Mouse (Mus musculus) large intestine, adult 2 months (tissue): ENCODE measurements around the gene Knstrn. TPM values are rescaled to one million over a fixed set of nuclear protein-coding genes. Genes with fewer than 3 reads are reported as not detected.

Source experiments
- DNase-seq: peaks from one replicate; pipeline ENCODE4 v3.0.0-alpha.2; 2012; ENCODE audit warnings: low read depth, low spot score
- WGBS: fragments of 180-500 bp; shearing (Covaris S2); methylation state at CpG from one replicate; pipeline ENCODE4 v1.1.7; 2018; 5-methylcytosine and 5-hydroxymethylcytosine counted together
- polyA plus RNA-seq: library from polyadenylated mRNA; depleted of rRNA; stranded (reverse); fragments of >200 nt; gene quantifications from 2 replicates; pipeline ENCODE4 v1.2.3, GENCODE M21; 2012; rRNA removed

Knstrn gene
- polyA plus RNA-seq: 11.2 and 15.6 TPM in 2 replicates

- 1% methylated on average over 49 of the region's 49 CpGs for WGBS
Observed at GRCm38 (mm10) chr2:118813981-118814836, at the start of gene Knstrn. Gene Knstrn, plus strand, starts transcription at chr2:118814003.

DNA sequence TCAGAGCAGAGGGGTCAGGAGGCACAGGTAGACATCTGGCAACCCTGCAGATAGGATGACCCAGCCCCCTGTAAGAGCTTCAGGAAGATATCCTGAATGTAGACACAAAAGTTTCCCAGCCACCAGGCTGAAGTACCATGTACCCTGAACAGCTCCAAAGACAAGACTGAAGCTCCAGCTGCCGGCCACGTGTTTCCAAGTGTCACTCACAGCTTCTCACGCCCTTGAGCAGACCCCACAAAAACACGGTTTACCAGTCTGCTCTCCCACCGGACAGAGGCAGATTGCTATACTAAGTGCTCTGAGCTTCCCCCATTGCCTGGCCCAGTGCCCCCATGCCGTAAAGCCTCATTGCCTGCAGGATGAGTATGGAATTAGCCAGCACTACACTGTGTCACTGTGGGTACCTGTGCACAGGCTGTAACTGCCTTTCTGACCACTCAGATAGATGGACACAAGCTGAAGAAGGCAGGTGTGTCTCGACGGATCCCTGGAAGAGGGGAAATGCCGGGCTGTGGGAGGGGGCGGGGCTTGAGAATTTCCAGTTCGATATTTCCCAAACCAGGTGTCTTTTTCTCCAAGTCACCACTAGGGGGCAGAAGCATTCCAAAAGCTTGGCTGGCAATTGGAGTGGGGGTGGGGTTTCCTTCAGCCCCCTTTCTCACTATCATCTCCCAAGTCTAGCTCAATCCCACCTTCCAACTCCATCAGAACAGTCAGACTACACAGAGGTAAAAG lies 49.5 kb upstream of the Knstrn start:
- DNase-seq: no peak
- 32% methylated on average over 11 of the region's 11 CpGs for WGBS

More at GRCm38 (mm10) chr2:118813981-118814836, at the start of gene Knstrn:
- DNase-seq: peak; percentile 81

DNA sequence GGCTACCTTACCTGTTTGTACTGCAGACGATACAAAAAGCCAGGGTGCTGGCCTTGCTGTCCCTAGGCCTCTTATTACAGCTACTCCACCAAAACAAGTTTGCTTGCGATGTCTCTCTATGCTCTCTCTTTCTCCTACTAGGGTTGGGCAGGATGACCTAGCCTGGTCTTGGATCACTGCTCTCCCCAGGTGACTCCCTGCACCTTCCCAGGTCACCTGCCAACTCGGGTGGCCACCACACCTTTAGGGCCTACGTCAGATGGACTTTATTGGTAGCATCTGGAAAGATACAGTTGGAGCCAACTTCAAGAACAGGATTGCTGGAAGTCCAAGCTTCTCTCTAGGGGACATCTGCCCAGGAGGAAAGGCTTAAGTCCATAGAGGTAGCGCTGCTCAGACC lies 48.9 kb upstream of the Knstrn start:
- no peak for DNase-seq
- 45% methylated on average over 5 of the region's 5 CpGs for WGBS

DNA sequence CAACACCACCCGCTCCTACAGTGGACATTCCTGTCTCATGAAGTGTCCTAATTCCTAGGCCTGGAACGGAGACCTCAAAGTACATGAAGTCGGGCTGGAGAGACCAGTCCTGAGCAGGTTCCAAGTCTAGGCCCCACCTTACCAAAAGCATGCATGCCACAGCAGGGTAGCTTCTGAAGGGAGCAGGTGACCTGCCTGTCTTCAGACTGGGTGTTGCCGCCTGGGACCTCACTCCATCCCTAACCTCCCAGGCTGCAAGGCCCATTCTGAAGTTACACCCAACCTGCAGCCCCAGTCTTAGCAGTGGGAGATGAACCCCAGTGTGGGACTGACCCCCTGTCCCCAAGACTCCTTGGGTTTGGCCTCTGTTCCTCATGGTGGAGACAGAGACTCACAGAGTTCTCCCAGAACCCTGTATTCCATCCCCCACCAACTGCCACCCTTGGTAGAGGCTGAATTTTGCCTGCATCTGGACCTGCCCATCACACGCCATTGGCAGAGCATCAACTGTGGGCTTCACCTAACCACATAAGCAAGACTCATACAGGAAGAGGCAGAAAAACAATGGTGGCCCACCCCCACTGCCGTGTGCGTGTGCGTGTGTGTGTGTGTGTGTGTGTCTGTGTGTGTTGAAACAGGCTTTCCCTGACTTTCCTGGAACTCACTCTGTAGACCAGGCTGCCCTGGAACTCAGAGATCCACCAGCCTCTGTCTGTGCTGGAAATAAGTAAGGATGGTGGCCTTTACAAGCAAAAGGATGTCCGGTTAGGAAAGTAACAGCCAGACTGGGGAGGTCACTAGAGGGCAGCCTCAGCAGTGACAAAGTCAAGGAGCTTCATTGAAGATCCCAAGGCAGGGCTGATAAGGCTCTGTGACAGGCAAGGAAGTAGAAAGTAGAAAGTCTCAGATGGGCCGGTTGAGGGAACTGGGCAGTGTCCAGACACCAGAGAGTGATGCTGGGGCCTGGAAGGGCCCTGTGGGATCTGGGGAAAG lies 47.5 kb upstream of the Knstrn start:
- DNase-seq: no peak
- WGBS: 65% methylated on average over 10 of the region's 10 CpGs

GRCm38 (mm10) chr2:118772158-118772874 lies 41.5 kb upstream of the Knstrn start, which contains the start of gene Phgr1:
Gene Phgr1, plus strand, starts transcription at chr2:118772769.
- 50% methylated on average over 6 of the region's 6 CpGs for WGBS
- peak; percentile 95 for DNase-seq

DNA sequence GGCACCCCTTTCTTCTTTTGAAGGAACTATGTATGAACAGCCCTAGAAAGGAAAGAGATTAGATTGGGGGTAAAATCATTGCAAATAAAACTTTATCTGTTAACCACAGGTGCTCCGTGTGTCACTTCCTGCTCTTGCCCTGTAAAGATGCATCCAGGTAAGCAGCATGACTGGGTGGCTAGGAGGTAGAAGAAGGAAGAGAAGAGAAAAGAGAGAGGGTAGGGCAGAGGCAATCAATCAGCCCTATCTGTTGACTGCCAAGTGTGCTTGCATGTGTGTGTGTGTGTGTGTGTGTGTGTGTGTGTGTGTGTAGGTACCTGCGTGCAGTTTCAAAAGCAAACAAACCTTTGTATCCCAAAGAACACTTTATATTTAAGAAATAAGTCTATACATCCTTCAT lies 39.3 kb upstream of the Knstrn start:
- DNase-seq: no peak
- WGBS: 23% methylated on average over 2 of the region's 2 CpGs

DNA sequence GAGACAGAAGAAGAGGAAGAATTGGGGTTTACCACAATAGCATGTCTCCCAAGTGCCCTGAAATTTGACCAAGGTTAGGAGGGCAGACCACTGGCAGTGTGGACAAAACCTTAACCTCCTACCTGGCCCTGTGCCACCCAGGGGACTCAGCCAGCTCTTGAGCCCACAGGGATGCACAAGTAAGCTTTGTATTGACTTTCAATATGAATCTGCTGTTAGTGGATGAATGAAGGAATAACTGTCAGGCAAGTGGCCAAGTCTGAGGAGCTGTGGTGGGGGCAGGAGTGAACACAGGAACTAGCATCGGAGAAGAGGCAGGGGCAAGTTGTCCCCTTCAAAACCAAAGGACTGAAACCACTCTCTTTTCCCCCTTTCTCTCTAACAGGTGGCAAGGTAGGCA lies 38.4 kb upstream of the Knstrn start:
- WGBS: 6% methylated on average over 1 of the region's 1 CpGs
- DNase-seq: no peak

DNA sequence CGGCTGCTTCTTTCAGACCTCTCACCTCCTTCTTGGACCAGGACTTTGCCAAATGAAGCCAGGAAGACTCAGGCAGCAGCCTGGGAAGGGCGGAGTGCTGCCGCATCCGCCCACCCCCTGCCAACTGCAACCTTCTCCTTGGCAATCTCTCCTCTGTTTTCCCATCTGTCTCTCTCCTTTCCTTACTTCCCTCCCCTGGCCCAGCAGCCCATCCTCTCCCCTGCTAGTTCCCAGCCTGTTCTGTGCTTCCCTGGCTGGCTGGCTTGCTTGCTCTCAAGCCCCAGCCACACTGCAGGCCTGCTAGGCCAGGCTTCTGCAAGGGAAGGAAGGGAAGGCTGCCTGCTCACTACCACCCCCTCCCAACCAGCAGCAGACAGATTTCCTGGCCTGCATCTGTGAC lies 38.0 kb upstream of the Knstrn start:
- no peak for DNase-seq
- 32% methylated on average over 4 of the region's 4 CpGs for WGBS

DNA sequence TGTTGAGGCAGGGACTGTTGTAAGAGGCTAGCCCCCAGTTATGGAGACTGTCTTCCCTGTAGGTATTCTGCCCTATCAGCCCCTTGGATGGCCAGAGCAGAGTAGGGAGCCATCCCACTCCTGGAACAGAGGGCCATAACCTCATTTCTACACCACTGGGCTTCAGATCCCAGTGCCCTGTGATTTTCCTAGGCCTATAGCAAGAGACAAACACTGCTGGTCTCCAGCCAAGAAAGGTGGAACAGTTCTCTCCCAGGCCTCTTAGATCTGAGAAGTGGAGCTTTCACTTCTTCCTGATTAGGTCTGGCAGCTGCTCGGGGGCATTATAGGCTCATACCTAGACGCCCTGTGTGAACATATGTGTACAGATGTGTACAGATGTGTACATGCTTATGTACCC lies 37.5 kb upstream of the Knstrn start:
- WGBS: 16% methylated on average over 2 of the region's 2 CpGs
- DNase-seq: no peak

- WGBS: 38% methylated on average over 4 of the region's 4 CpGs
- DNase-seq: no peak
Observed at GRCm38 (mm10) chr2:118778418-118778817, 35.4 kb upstream of the Knstrn start.

GRCm38 (mm10) chr2:118779065-118779464 lies 34.7 kb upstream of the Knstrn start:
- no peak for DNase-seq
- WGBS: 9% methylated on average over 10 of the region's 10 CpGs

DNA sequence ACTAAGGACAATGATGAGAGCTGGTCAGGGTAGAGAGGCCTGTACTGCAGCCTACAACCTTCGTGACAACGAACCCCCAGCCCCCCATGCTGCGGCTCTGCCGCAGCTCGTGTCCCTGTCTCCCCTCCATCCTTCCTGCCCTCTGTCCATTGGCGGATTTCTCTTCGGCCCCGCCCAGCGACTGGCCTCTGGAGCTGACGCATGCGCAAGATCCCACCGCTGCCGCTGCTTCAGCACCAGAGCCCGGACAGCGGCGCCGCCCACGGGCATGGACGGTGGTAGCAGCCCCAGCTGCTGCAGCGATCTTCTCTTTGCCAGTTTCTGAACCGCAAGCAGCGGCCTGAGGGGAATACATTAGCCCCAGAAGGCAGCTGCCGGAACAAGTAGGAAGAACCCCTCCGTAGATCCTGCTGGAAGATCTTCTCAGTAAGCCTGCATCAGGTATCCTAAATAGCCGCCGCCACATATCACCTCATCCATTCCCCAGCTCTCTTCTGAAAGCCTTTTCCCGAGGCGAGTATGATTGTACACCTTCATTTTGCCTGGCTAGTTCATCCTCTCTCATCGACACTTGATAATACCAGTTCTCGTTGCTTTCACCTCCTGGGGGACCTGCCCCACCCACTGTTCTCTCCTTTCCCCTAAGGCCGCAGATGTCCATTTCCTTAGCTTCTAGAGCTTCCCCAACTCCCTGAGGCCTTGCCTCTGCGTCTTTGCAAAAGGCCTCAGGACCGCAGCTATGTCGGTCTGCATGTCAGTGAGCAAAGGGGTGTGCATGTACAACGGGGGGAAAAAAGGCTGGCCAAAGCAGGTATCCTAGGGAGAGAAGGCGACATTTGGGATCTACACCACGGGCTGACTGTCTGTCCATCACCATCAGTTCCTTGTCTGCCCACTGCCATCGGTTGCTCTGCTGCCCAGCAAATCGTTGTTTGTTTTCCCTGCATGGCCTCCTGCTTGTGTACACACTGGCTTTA lies 34.0 kb upstream of the Knstrn start, which contains the start of gene Disp2:
Gene Disp2 (plus strand): TSS at position 216 of the 977 bp plus-strand sequence.
- no peak for DNase-seq
- WGBS: 12% methylated on average over 39 of the region's 39 CpGs

DNA sequence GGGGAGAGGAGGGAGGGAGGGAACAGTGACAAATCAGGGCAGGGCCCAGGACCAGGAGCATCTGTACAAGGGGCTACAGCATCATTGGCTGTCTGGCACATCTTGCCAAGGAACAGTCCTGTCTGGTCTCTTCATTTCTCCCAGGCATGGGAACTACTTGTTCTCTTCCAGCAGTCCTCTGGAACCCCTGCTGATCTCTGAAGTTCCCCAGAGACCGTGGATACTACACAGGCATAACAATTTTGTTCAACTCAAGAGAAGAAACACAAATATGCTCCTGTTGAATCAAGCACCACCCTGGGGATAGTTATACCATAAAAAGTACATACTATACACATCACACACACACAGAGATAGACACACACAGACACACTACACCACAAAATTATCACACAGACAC lies 32.7 kb upstream of the Knstrn start:
- WGBS: 50% methylated on average over 1 of the region's 1 CpGs
- DNase-seq: no peak

GRCm38 (mm10) chr2:118782303-118782702 lies 31.5 kb upstream of the Knstrn start:
- DNase-seq: no peak
- 35% methylated on average over 4 of the region's 4 CpGs for WGBS

GRCm38 (mm10) chr2:118783093-118783492 lies 30.7 kb upstream of the Knstrn start:
- 51% methylated on average over 5 of the region's 5 CpGs for WGBS
- DNase-seq: no peak

- no peak for DNase-seq
- WGBS: 83% methylated on average over 7 of the region's 7 CpGs
Observed at GRCm38 (mm10) chr2:118783663-118784062, 30.1 kb upstream of the Knstrn start.

GRCm38 (mm10) chr2:118786525-118786924 lies 27.3 kb upstream of the Knstrn start:
- no peak for DNase-seq
- WGBS: 75% methylated on average over 5 of the region's 5 CpGs

DNA sequence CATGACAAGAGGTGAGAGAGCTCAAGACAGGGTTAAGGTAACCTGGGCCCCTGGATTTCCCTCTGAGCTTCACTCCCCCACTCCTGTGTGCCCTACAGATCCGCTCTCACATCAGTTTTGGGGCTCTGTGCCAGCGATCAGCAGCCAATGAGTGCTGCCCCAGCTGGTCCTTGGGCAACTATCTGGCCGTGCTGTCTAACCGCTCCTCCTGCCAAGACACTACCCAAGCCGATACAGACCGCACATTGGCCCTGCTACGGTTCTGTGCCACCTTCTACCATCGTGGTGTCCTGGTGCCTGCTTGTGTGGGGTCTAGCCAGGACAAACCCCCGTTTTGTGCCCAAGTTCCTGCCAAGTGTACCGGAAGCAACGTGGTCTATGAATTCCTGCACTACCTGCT lies 24.3 kb upstream of the Knstrn start:
- no peak for DNase-seq
- WGBS: 88% methylated on average over 11 of the region's 11 CpGs
